Mouse (Mus musculus) urinary bladder, postnatal 10 days (tissue): ENCODE results near the gene Mbd6.
A peak's percentile ranks its signal among the peaks of the same experiment; 100 is the strongest.
"Not testable (repeated sequence)": the region's sequence is repeated elsewhere in the genome, so short reads cannot be mapped to it uniquely, and the experiment has no call there.

ENCODE experiments used
- DNase-seq: peaks from one replicate; pipeline ENCODE4 v3.0.0; 2022; ENCODE audit warnings: low spot score

The Mbd6 gene

GRCm38 (mm10) chr10:127312858-127313257 is 24.0 kb upstream of the Mbd6 start:
- no peak for DNase-seq

DNA sequence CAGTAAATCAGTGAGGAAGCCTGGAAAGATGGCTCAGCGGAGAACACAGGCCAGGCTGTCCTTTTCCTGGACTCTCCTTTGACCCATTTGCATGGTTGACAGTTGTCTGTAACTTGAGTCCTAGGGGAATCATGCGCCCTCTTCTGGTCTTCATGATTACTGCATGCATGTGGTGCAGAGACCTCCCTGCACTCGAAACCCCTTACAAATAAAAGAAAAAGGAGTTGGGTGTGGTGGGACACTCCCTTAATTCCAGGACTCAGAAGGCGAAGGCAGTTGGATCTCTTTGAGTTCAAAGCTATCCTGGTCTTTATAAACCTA is 23.5 kb upstream of the Mbd6 start:
- no peak for DNase-seq

DNA sequence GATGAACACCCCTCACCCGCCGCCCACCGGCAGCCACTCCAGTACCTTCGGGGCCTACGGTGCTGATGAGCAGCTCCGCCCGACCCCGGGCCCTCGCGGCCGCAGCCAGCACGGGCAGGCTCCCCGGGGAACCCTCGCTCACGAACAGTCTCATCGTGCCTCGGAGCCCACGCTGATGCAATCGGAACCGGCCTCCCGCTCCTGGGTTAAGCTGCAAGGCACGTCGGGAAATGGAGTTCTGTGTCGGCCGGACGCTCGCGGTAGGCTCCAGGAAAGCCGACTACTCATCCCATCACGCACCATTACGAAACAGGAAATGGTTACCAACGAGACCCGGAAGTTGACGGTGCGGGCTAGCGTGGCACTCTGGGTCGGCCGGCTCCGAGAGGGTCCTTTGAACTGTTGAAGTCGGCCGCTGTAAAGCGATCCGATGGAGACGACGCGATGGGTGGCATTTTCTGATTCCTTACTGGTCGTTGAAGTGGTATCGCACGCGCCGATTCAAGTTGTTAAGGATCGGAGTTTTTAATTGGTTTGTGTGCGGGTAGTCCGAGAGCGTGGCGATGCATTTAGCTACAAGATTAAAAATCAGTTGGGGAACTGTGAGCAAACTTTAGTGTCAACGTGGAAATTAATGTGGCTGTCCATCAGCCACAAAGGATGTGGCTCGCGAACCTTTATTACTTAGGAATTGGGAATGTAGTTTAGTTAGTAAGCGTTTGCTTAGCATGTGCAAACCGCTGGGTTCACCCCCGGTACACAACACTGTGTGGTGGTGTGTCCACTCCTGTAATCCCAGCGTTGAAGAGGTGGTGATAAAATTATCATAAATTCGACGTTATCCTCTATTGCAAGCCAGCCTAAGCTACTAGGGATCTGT is 22.9 kb upstream of the Mbd6 start, which contains the start of gene Mars:
Mars (minus strand) TSS at position 311 of the 880 bp plus-strand sequence.
- peak; percentile 77 for DNase-seq

GRCm38 (mm10) chr10:127310523-127311475 is 22.0 kb upstream of the Mbd6 start:
- DNase-seq = no peak

- DNase-seq = not testable (repeated sequence)
These were observed 20.3 kb upstream of the Mbd6 start for GRCm38 (mm10) chr10:127309167-127309566.

DNA sequence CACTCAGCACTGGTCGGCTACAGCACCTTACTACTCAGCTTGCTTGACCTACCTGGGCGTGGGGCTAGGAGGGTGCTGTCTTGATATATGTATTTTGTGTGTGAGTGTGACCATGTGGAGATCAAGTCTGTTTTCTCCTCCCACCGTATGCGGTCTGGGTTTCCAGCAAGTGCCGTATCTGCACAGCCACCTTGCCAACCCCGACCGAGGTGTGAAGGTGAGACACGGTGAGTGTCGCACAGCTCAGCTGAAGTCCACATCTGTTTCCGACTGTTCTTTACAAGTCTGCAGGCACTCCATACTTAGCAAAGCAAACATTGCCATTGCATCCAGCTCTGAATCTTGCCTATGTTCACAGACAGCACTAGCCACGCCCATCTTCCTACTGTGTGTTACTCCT is 14.3 kb upstream of the Mbd6 start:
- DNase-seq = no peak

DNA sequence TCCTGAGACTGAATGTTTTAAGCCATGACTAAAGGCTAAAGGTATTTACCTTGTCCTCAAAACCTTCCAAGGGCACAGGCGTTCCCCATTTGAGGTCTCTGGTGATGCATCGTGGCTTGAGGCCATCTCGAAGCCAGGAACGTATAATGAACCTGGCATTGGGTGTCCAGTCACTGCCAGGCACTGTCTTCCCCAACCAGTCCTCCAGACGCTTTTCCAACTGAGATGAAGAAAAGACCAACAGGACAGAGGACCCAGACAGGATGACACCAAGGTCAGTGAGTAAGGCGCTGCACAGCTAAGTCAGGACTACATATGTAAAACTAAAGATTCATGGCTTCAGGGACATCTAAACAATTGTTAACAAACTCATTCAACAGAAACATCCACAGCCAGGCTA is 11.5 kb upstream of the Mbd6 start:
- DNase-seq = no peak

GRCm38 (mm10) chr10:127297015-127297871 is 8.4 kb upstream of the Mbd6 start:
- no peak for DNase-seq

GRCm38 (mm10) chr10:127295986-127296794 is 7.4 kb upstream of the Mbd6 start:
- DNase-seq = no peak

- DNase-seq = no peak
These were observed 6.2 kb upstream of the Mbd6 start for GRCm38 (mm10) chr10:127294895-127295510.

GRCm38 (mm10) chr10:127293590-127294113 is 4.8 kb upstream of the Mbd6 start:
- DNase-seq = no peak

DNA sequence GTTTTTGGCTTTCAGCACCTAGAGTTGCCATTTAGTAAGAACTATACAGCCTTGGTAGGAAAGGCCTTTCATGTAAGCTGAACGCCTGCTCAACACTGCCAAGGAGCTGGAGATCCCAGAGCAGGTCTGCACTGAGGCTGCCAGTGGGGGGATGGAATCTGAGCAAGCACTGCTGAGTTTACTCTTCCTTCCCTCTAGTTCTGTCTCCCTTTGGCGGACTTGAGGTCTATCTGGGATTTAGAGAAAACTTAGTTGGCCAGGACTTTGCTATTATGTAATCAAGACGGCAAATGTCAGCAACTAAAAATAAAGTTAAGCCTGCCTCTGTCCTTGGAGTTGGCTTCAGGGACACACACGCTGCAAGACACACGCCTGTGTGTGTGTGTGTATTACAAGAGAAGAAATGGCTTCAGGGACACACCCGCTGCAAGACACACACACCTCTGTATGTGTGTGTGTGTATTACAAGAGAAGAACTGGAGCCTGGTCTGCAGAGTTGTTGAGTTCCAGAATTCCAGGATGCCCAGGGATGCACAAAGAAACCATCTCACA is 4.2 kb upstream of the Mbd6 start:
- no peak for DNase-seq

DNA sequence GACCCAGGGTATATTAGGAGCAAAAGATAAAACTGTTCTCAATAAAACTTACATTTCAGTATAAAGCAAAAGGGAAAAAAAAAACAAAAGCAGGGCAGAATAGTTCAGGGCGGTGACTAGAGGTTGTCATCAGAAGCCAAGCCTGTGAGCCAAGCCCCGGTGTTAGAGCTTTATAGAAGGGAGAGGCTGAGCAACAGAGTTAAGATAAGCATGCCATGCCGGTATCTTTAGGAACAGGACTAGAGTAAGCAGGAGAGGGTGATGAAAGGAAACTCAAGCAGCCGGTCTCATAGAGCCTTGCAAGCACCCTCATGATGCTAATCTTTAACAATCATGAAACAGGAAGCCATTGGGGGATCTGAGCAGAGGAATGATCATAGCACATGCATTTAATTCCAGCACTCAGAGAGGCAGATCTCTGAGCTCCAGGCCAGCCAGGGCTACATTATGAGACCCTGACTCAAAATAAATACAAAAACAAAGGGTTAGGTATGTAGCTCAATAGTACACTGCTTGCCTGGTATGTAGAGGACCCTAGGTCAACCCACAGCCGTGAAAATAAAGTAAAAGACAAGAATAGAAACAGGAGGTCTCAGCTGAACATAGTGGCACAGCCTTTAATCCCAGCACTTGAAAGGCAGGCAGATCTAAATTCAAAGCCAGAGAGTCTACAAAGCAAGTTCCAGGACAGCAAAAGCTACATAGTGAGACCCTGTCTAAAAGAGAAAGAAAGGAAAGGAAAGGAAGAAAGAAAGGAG is 3.2 kb upstream of the Mbd6 start:
- no peak for DNase-seq

- no peak for DNase-seq
These were observed 2.4 kb upstream of the Mbd6 start for GRCm38 (mm10) chr10:127290930-127291880.

DNA sequence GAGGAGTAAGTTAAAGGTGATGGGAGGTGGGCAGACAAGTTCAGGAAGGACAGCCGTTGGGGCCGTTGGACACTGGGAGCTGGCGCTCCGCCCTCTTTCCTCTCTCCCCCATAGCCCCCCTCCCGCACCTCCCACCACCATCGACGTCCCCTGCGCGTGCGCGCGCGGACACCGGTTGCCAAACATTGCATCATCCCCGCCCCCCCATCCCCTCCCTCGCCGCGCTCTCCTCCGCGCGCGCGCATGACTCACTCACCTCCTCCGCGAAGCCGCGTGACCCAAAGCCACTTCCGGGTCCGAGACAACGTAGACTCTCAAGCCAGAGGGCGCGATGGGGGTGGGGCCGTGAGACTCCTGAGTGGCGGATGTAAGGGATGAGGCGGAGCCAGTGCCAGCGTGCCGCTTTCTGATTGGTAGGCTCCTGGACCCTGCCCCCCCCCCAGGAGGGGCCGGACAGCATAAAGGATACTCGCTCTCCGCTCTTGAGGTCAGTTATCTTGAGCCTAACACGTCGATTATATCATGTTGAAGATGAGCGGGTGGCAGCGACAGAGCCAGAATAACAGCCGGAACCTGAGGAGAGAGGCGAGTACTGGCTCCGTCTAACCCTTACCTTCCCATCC is 1.6 kb upstream of the Mbd6 start:
- DNase-seq = peak; percentile 100

DNA sequence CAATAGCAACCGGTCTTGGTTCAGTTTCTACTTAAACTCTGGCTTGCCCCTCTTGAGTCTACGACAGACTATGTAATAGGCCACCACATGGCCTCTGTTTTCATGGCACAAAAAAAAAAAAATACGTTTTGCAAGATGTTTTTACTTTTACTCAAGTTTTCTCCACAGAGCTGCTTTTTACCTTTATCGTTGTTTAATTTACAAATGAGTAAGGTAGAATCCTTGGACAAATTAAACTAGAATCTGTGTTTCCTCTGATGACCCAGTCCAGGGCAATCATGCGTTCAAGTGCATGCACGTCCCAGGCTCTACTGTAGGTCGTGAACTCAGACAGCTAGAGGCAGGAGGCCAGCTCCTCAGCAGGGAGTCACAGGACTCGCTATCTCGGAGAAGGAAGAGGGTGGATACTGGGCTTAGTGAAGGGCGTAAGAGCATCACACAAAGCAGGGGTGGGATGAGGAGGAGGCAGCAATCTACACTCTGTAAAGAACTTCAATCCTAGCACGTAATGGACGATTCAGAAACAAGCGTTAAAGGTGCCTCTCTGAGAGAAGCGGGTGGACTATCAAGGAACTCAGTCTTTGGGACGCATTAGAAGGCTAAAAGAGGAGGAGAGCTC is 864 bp upstream of the Mbd6 start:
- no peak for DNase-seq

GRCm38 (mm10) chr10:127288328-127288799 is 454 bp downstream of the Mbd6 start:
- DNase-seq = no peak
